Mouse (Mus musculus) kidney, adult 2 months (tissue): ENCODE results near the gene Dmac2.

Experiments
- CTCF ChIP-seq: fragments of 200-500 bp; conservative IDR thresholded peaks from 2 replicates; pipeline ENCODE4 v1.5.1; 2011; ENCODE audit warnings: low read depth, mild to moderate bottlenecking, control low read depth, low read length, moderate library complexity, mixed read lengths; ENCODE audit not compliant: insufficient read depth, insufficient read length
- POLR2A ChIP-seq: fragments of 200-500 bp; IDR thresholded peaks from one replicate; pipeline ENCODE4 v1.6.1; 2011; ENCODE audit warnings: low read depth, low read length, control low read depth

GRCm38 (mm10) chr7:25593859-25594258, 25.4 kb upstream of the Dmac2 start:
- TF ChIP-seq CTCF (no peak), POLR2A (no peak)
